Mouse (Mus musculus) testis, adult 2 months (tissue): ENCODE results near the gene Rpl5.

Experiments
- CTCF ChIP-seq: fragments of 200-500 bp; IDR thresholded peaks from 2 replicates; pipeline ENCODE4 v1.5.1; 2012; ENCODE audit warnings: low read depth, mild to moderate bottlenecking, inconsistent platforms, low read length, moderate library complexity; ENCODE audit not compliant: control insufficient read depth, insufficient read depth, insufficient replicate concordance
- POLR2A ChIP-seq: fragments of 200-500 bp; IDR thresholded peaks from 2 replicates; pipeline ENCODE4 v1.6.1; 2012; ENCODE audit warnings: low read depth, mild to moderate bottlenecking, inconsistent platforms, low read length, moderate library complexity; ENCODE audit not compliant: control insufficient read depth

DNA sequence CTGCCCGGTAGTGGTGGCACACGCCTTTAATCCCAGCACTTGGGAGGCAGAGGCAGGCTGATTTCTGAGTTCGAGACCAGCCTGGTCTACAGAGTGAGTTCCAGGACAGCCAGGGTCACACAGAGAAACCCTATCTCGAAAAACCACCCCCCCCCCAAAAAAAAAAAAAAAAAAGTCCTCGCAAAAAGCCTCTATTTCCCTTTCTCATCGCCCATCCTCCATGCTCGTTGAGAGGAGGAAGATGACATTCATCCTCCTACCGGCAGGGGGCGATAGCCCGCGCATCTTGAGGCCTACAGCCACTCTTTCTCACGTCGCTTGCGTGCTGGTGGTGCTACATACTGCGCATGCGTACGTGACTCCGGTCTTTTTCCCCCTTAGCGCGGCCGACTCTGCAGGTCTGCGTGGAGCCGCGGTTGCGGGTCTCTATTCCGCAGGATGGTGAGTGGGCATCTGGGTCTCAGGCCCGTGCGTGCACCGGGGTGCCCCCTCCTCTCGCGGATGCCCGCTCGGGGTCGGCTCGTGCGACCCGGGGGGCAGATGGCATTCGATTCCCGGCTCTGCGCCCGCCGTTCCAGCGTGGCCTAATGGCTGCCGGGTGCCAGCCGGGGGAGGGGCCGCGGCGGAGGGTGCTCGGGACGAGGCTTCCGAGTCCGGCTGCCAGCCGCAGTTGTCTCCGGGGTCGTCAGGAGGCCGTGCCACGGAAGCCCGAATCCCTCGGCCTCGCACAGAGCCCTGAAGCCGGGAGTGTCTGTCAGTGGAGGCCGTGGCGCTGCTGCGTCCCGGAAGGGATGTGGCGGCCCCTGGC lies at the start of gene Rpl5:
- peak; percentile 99 for TF ChIP-seq CTCF
- peak; percentile 97 for TF ChIP-seq POLR2A
